Mouse (Mus musculus): Measurements from ENCODE around the gene Fndc3b.

Fndc3b gene

GRCm38 (mm10) chr3:27683374-27683773 is 27.7 kb downstream of the Fndc3b start:
- no peak for ATAC-seq (ENCODE audit: insufficient number of reproducible peaks, low FRiP score, low TSS enrichment)

- no peak for ATAC-seq (ENCODE audit: insufficient number of reproducible peaks, low FRiP score, low TSS enrichment)
Observed at GRCm38 (mm10) chr3:27677574-27677973, 33.5 kb downstream of the Fndc3b start.

- ATAC-seq (ENCODE audit: insufficient number of reproducible peaks, low FRiP score, low TSS enrichment): no peak
Observed at GRCm38 (mm10) chr3:27673660-27674059, 37.4 kb downstream of the Fndc3b start.

DNA sequence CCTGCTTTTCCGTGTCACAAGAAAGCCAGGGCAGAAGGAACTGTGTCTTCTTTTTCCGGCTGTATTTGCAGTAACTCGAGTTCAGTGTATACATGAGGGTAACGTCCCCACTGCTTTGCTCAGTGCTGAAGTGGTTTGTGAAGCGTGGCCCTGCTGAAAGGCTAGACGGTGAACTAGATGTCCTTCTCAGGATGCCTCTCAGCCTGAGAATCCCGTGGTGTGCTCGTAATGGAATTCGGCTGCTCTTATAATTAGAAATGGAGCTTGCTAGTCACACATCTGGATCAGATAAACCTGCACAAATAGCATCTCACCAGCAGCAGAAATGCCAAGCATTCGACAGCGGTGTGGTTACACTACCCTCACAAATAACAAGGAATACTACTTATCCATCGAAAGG is 40.7 kb downstream of the Fndc3b start:
- ATAC-seq (ENCODE audit: insufficient number of reproducible peaks, low FRiP score, low TSS enrichment): no peak

DNA sequence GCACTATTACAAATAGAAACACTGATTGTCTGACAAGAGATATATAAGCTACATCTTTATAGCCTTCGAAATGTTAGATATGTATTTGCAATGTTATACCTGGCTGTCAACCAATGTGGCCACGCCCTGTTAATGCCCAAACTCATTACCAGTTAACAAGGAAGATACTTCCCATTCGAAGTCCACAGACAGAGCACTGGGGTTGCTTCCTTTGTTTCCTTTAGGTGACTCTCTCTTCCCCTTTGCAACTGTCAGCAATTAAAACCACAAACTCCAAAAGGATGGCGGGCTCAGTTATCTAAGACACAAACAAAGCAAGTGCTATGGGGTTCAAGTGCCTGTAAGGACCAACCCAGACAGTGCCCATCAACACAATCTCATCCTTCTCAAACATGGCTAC is 43.8 kb downstream of the Fndc3b start:
- no peak for ATAC-seq (ENCODE audit: insufficient number of reproducible peaks, low FRiP score, low TSS enrichment)

DNA sequence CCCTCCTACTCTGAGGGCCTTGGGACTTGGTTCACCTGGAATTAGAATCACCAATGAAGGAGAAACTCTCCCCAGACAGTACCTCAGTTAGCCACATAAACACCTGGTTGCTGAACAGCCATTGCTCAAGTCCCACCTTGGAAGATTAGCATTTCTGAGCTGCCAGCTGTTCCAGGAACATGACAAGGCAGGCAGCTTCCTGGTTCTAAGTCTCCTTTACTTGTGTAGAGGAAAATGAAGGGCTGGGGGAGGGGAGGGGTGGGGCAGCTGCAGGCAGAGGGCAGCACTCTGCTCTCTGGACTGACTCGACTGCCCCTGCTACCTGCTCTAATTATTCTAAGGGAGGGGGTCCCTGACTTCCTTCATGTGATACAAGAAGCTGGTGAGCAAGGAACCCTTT is 45.8 kb downstream of the Fndc3b start:
- ATAC-seq (ENCODE audit: insufficient number of reproducible peaks, low FRiP score, low TSS enrichment): no peak

DNA sequence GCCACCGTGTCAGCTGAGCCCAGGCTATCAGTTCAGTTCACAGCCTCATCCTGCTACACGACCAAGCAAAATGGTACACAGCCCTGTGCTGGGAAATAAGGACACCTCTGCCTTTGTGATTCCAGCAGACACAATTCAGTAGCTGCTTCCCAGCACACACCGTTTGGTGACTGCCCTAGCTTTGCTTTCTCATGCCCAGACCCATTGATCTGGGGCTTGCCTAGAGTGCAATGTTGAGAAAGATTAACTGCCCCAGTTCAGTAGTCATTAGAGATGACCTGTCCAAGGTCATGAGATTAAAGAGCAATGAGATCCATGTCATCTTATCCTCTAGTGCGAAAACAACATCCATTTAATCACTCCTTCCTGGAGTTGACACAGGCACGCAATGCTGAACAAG is 47.9 kb downstream of the Fndc3b start:
- no peak for ATAC-seq (ENCODE audit: insufficient number of reproducible peaks, low FRiP score, low TSS enrichment)

DNA sequence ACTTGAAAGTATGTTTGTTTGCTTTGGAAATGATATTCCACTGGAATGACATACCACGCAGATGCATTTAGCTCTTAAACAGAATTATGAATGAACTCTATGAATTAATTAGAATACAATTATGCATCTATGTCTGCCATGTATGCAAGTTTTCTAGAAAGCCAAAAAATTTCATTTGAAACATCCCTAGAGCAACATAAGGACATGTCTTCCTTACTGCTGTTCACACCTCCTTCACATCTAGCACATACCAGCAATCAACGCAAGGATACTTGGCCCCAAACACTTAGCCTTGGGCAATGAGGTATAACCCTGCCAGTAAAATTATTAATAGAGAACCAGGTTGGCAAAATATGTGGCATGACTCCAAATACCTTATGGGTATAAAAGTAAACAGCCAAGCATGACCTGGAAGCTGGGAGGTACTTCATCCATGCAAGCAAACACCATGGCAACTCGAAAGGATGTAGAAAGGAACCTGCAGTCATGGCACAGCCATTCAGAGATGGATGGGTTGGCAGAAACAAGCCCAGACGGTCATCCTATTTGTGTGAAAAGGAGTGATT is 52.8 kb downstream of the Fndc3b start:
- no peak for ATAC-seq (ENCODE audit: insufficient number of reproducible peaks, low FRiP score, low TSS enrichment)

DNA sequence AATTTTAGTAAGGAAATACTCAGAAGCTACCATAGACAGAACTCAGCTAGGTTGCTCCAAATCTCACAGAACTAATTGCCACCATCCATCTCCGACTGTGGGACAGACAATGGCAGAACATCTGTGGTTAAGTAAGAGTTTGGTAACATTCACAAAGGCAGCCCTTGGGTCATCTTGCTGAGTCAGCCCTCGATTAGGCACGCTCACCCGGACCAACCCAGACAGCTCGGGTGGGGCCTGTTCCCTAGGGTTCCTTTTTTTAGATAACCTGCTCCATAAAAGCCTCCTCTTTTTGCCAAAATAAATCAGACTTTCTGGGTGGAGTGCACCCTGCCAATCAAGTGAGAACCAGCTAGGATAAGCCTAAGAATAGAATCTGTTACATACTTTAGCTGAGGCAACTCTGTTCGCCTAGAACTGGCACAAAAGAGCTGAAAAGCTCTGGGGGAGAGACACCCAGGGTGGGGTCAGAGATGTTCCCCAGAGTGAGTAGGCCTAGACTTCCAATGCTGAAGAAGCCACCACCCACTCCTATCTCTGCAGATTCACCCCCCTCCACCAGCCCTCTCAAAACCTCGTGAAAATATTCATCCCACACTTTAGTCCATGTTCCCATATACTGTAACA is 54.2 kb downstream of the Fndc3b start:
- no peak for ATAC-seq (ENCODE audit: insufficient number of reproducible peaks, low FRiP score, low TSS enrichment)

DNA sequence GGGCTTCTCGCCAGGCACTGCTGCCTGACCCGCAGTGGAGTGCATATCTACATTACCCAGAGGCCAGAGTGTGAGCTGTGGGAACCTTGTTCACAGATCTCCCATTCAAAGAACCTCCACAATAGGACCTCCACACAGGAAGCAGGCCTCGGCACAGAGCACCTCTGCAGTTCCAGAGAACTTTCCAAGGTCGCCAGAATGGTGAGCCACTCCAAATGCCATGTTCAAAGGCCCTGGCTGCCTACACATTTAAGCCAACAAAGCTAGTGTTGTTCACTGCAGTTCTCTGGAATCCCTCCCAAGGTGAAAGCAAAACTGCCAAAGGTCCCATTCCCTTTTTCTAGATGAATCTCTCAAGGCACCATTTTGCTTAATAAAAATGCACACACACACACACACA is 55.4 kb downstream of the Fndc3b start:
- no peak for ATAC-seq (ENCODE audit: insufficient number of reproducible peaks, low FRiP score, low TSS enrichment)

- no peak for ATAC-seq (ENCODE audit: insufficient number of reproducible peaks, low FRiP score, low TSS enrichment)
Observed at GRCm38 (mm10) chr3:27655042-27655441, 56.1 kb downstream of the Fndc3b start.

DNA sequence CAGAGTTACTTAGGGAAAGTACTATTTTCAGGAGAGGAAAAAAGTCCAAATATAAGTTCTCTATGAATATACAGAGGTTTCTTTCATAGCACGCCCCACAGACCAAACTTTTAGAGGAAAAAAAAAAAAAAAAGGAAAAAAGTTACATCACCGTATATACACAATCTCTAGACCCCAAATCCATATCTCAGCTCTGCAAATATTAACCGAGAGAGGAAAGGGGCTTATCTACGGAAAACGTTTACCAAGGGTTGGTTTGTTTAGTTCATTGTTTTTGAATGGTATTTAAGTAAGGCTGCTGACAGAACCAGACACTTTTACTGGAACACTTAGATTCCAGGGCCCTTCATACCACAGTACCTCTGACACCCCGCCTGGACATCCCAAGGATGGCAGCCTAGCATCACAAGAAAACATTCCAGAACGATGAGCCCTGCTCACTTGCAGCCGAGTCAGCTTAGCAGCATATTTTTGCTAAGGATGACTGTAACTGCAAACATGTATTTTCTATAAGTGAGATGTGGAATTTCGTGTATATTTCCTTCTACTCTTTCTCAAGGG is 58.6 kb downstream of the Fndc3b start:
- ATAC-seq (ENCODE audit: insufficient number of reproducible peaks, low FRiP score, low TSS enrichment): no peak

- no peak for ATAC-seq (ENCODE audit: insufficient number of reproducible peaks, low FRiP score, low TSS enrichment)
Observed at GRCm38 (mm10) chr3:27651731-27652130, 59.4 kb downstream of the Fndc3b start.

DNA sequence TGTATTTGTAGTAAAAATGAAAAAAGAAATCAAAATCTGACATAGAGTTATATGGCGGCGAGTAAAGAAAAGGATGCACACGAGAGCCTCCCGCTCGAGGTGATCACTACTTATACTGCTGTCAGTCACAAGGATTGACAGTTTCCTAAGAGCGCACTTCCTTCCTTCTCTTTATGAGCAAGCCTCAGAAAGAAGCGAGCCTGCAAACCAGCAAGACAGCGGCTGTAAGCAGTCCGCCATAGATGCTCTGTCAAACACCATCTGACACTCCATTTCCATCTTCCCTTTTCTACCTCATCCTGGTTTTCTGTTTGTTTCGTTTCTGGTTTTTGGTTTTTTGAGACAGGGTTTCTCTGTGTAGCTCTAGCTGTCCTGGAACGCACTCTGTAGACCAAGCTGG is 61.0 kb downstream of the Fndc3b start:
- no peak for ATAC-seq (ENCODE audit: insufficient number of reproducible peaks, low FRiP score, low TSS enrichment)

- no peak for ATAC-seq (ENCODE audit: insufficient number of reproducible peaks, low FRiP score, low TSS enrichment)
Observed at GRCm38 (mm10) chr3:27649316-27649715, 61.8 kb downstream of the Fndc3b start.

- ATAC-seq (ENCODE audit: insufficient number of reproducible peaks, low FRiP score, low TSS enrichment): no peak
Observed at GRCm38 (mm10) chr3:27642381-27642780, 68.7 kb downstream of the Fndc3b start.

GRCm38 (mm10) chr3:27639701-27640100 is 71.4 kb downstream of the Fndc3b start:
- no peak for ATAC-seq (ENCODE audit: insufficient number of reproducible peaks, low FRiP score, low TSS enrichment)

- ATAC-seq (ENCODE audit: insufficient number of reproducible peaks, low FRiP score, low TSS enrichment): no peak
Observed at GRCm38 (mm10) chr3:27637046-27637661, 74.0 kb downstream of the Fndc3b start.

DNA sequence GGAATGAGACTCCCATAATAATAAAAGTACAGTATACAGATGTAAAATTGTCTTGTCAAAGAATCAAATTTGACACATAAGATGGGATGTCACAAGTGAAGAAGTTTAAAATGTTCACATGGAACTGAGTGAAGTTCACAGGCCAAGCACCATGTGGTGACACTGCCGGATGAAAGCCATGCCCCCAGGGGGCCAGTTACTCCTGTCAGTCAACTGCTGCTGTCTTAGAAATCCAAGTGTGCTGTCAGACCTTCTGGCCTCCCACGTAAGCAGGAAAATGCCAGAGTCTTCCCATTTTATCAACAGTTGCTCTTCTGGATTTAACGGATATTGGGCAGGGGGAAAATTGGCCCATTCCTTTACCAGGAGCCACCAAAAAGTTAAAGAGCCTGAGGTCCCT is 75.3 kb downstream of the Fndc3b start:
- no peak for ATAC-seq (ENCODE audit: insufficient number of reproducible peaks, low FRiP score, low TSS enrichment)

DNA sequence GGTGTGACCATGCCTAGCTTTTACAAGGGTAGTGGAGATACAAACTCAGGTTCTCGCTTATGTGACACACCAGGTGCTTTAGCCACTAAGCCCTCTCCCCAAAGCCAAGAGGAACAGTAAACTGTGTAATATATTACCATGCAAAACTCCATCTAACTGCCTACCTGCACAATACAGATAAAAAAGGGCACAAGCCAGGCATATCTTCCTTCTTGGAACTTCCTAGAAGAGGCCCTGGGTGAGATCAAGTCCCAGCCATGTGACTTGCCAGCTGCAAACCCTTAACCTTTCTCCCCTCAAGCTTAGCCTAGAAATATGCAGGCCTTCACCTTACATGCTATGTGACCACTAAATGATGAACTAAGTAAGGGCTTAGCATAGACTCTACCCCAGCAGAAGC is 78.2 kb downstream of the Fndc3b start:
- ATAC-seq (ENCODE audit: insufficient number of reproducible peaks, low FRiP score, low TSS enrichment): no peak

DNA sequence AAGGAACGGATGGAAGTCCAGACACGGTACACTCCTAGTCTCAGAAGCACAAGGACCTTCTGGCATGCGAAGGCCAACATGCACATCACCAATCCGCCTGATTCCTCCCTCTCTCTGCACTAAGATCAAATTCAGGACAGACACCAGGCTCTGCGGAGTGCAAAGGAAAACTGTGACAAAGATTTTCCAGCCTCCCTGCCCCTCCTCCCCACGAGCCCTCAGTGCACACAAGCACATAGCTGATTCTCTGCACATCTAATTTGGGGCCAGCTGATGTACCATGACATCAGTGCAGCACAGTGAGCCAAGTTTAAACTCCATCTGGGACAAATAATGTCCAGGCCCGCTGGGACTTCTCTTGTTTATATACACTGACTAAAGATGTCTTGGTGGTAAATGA is 80.0 kb downstream of the Fndc3b start:
- ATAC-seq (ENCODE audit: insufficient number of reproducible peaks, low FRiP score, low TSS enrichment): no peak

DNA sequence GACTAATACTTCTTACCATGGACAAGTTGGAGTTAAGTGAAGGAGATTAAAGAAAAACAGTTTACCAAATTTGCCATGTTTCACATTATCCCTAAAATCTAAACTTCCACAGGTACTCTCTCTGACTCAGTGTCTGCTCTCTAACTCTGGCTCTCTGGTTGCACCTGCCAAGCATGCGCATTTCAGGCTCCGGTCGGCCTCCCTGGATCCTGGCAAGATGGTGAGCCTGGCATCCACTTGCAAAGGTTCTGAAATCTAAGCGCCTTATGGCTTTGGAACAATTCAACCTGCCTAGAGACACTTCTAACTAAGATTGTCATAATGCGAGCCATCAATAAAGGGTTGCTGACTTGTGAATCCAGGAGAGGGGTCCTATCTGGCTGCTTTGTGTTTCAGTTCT is 81.4 kb downstream of the Fndc3b start:
- no peak for ATAC-seq (ENCODE audit: insufficient number of reproducible peaks, low FRiP score, low TSS enrichment)
